Mouse (Mus musculus) liver, adult 2 months (tissue): ENCODE measurements at regions not wholly inside any gene's neighbourhood (a gene's known extent, or its start where the extent isn't known, plus 50 kb on each side); places are given as distances from the start of the nearest gene placed in this dataset.

Experiments
- DNase-seq: peaks from one replicate; pipeline ENCODE4 v3.0.0-alpha.2; 2011; ENCODE audit warnings: low read depth, low spot score; ENCODE audit errors: extremely low read depth
- H3K27ac ChIP-seq: fragments of 200-500 bp; replicated peaks from 2 replicates; pipeline ENCODE4 v1.5.1; 2012; ENCODE audit warnings: low read depth, mild to moderate bottlenecking, control low read depth, inconsistent platforms, low read length; ENCODE audit not compliant: insufficient read depth
- H3K27me3 ChIP-seq: fragments of 200-500 bp; 2 replicates; pipeline ENCODE4 v1.6.1; 2012; ENCODE audit warnings: mild to moderate bottlenecking, moderate library complexity, low read length, inconsistent platforms; ENCODE audit not compliant: control insufficient read depth, insufficient read depth
- H3K36me3 ChIP-seq: fragments of 200-500 bp; 2 replicates; pipeline ENCODE4 v1.6.1; 2012; ENCODE audit warnings: low read length, inconsistent platforms; ENCODE audit not compliant: control insufficient read depth, insufficient read depth
- H3K4me1 ChIP-seq: fragments of 200-500 bp; 2 replicates; pipeline ENCODE4 v1.6.1; 2011; ENCODE audit warnings: low read length; ENCODE audit not compliant: control insufficient read depth, insufficient read depth
- H3K4me3 ChIP-seq: fragments of 200-500 bp; 2 replicates; pipeline ENCODE4 v1.5.1; 2011; ENCODE audit warnings: low read depth, mild to moderate bottlenecking, control low read depth, low read length, moderate library complexity; ENCODE audit not compliant: insufficient read depth
- H3K79me2 ChIP-seq: fragments of 200-500 bp; 2 replicates; pipeline ENCODE4 v1.6.1; 2012; ENCODE audit warnings: inconsistent platforms, mild to moderate bottlenecking, low read length, moderate library complexity; ENCODE audit not compliant: control insufficient read depth, insufficient read depth
- H3K9ac ChIP-seq: fragments of 200-500 bp; 2 replicates; pipeline ENCODE4 v1.6.1; 2012; ENCODE audit warnings: low read depth, mild to moderate bottlenecking, control low read depth, inconsistent platforms, low read length
- CTCF ChIP-seq: fragments of 200-500 bp; IDR thresholded peaks from 2 replicates; pipeline ENCODE4 v1.5.1; 2011; ENCODE audit warnings: low read depth, low read length, control low read depth
- POLR2A ChIP-seq: fragments of 200-500 bp; IDR thresholded peaks from 2 replicates; pipeline ENCODE4 v1.6.1; 2011; ENCODE audit warnings: low read length, control low read depth; ENCODE audit not compliant: insufficient read depth; ENCODE audit errors: extremely low read depth
- WGBS: fragments of 180-500 bp; shearing (Covaris S2); methylation state at CpG from one replicate; pipeline ENCODE4 v1.1.7; 2018; 5-methylcytosine and 5-hydroxymethylcytosine counted together

DNA sequence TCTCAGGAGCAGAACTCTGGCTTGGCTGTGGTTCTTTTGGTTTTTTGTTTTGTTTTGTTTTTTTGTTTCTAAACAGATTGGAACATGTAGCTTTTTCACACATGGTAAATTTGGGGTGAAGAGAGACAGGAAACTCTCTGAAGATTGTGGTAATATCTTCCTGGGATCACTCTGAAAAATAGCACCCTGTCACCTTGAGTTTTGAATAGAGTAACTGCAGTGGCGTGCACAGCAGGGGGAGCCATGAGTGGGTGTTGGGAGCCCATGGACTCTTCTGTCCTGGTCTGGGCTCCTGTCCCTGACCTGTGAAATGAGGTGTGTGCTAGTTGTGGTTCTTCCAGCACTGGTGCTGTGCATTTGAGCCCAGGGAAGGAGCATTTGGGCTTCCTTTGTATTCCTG lies 241.8 kb upstream of the Id2 start:
- Histone ChIP-seq H3K36me3 (no peaks in the 10 kb centered on the region), H3K4me1 (no peaks in the 10 kb centered on the region), H3K9ac (no peak overlapping the region), H3K27me3 (no peaks in the 10 kb centered on the region), H3K27ac (no peak overlapping the region), H3K79me2 (no peaks in the 10 kb centered on the region), H3K4me3 (no peak overlapping the region)
- WGBS = 89% methylated on average over 1 of the region's 1 CpGs
- TF ChIP-seq CTCF (0 out of 2 replicates have a peak, but pooled peaks have one; percentile 7), POLR2A (no peak)
- DNase-seq = peak; percentile 6

DNA sequence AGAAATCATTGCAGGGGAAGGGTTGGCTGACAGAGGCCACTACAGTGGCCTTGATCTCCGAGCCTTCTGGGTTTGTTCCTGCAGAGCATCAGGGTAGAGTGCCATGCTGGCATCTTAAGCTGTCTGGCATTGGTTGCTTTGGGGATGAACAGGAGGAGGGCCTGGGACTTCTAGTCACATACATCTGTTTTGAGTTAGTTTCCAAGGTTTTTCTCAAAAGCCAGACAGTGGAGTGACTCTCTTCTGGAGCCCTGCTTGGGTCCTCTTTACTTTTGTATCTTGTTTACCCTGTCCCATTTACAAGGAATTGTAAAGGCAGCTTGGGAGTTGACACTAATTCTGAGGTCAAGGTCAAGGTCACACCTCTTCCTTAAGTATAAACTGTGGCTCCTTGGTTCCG lies 239.0 kb upstream of the Id2 start:
- Histone ChIP-seq H3K9ac (no peak overlapping the region), H3K36me3 (no peaks in the 10 kb centered on the region), H3K4me3 (no peak overlapping the region), H3K79me2 (no peaks in the 10 kb centered on the region), H3K4me1 (no peaks in the 10 kb centered on the region), H3K27me3 (no peaks in the 10 kb centered on the region), H3K27ac (no peak overlapping the region)
- TF ChIP-seq POLR2A (no peak), CTCF (no peak)
- WGBS = 92% methylated on average over 2 of the region's 2 CpGs
- no peak for DNase-seq

GRCm38 (mm10) chr12:25335069-25335468 lies 238.1 kb upstream of the Id2 start:
- no peaks in the 10 kb centered on the region for H3K4me1 ChIP-seq
- DNase-seq = no peak
- no peak overlapping the region for H3K27ac ChIP-seq
- H3K36me3 ChIP-seq = no peaks in the 10 kb centered on the region
- no peaks in the 10 kb centered on the region for H3K27me3 ChIP-seq
- no peak overlapping the region for H3K4me3 ChIP-seq
- WGBS = 90% methylated on average over 5 of the region's 5 CpGs
- H3K79me2 ChIP-seq = no peaks in the 10 kb centered on the region
- TF ChIP-seq POLR2A (no peak), CTCF (no peak)
- H3K9ac ChIP-seq = no peak overlapping the region

DNA sequence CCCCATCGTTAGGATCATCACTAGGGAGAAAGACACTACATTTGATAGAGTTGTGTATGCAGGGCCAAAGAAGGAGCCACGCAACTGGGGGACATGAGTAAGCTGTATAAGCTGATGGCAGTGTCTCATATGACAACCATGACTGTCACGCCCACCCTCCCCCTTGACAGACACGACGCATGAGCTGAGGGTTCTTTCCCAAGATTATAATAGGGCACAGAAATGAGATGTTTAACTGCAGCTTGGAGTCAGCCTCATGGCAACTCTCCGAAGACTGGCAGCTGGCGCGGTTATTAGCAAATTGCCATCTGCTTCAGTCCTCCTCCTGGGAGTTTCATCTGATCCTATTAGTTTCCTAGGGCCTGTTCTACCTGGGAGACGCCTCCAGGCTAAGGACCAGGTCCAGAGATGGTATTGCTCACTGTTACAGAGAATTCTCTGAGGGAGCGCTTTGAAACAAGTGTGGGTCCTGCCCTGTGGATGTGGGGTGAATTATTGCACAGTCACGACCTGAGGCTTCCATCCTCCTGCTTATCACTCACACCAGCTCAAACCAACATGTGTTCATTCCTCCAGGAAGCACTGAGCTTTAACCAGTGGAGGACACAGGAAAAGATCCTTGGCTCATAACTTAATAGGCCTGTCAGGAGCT lies 235.6 kb upstream of the Id2 start:
- no peaks in the 10 kb centered on the region for H3K79me2 ChIP-seq
- 93% methylated on average over 11 of the region's 11 CpGs for WGBS
- no peak for DNase-seq

GRCm38 (mm10) chr12:25330004-25330708 lies 233.2 kb upstream of the Id2 start:
- H3K27me3 ChIP-seq = no peaks in the 10 kb centered on the region
- H3K36me3 ChIP-seq = no peaks in the 10 kb centered on the region
- peak; percentile 57 for DNase-seq
- 49% methylated on average over 5 of the region's 5 CpGs for WGBS
- H3K79me2 ChIP-seq = no peaks in the 10 kb centered on the region
- H3K4me1 ChIP-seq = 0 out of 2 replicates have a peak, but pooled peaks cover 3% of the 10 kb centered on the region
- no peak overlapping the region for H3K27ac ChIP-seq
- no peak for TF ChIP-seq CTCF
- TF ChIP-seq POLR2A = no peak
- no peak overlapping the region for H3K9ac ChIP-seq
- no peak overlapping the region for H3K4me3 ChIP-seq

More for the DNA sequence above, 235.6 kb upstream of the Id2 start:
- no peak overlapping the region for H3K4me3 ChIP-seq
- no peak overlapping the region for H3K9ac ChIP-seq
- TF ChIP-seq POLR2A = no peak
- TF ChIP-seq CTCF = no peak
- no peaks in the 10 kb centered on the region for H3K27me3 ChIP-seq
- H3K36me3 ChIP-seq = no peaks in the 10 kb centered on the region
- H3K4me1 ChIP-seq = 0 out of 2 replicates have a peak, but pooled peaks cover 3% of the 10 kb centered on the region
- H3K27ac ChIP-seq = no peak overlapping the region

GRCm38 (mm10) chr12:25325901-25326300 lies 229.0 kb upstream of the Id2 start:
- Histone ChIP-seq H3K4me3 (no peak overlapping the region), H3K4me1 (0 out of 2 replicates have a peak, but pooled peaks cover 3% of the 10 kb centered on the region), H3K27me3 (no peaks in the 10 kb centered on the region), H3K27ac (no peak overlapping the region), H3K9ac (no peak overlapping the region), H3K36me3 (no peaks in the 10 kb centered on the region), H3K79me2 (no peaks in the 10 kb centered on the region)
- WGBS = 81% methylated on average over 3 of the region's 3 CpGs
- no peak for DNase-seq
- no peak for TF ChIP-seq POLR2A
- TF ChIP-seq CTCF = no peak
